Mouse (Mus musculus) right cerebral cortex, adult 18-20 months (tissue): Measurements from ENCODE around the gene Cttn.

Experiments
- DNase-seq: peaks from one replicate; pipeline ENCODE4 v3.0.0; 2022; ENCODE audit warnings: mixed read lengths

The Cttn gene

DNA sequence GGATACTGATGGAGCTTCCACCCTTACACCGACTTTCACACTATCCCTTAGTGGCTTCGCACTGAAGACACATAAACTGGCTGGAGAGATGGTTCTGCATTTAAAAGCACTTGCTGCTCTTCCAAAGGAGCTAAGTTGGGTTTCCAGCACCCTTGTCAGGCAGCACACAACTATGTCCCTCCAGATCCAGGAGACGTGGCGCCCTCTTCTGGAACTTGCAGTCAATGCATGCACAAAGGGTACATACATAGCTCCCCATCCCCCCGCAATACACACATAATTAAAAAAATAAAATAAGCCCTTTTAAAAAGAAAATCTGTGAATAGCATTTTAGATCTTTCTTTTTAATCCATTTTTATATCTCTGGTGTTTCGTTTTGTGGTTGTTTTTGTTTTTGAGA is 83.3 kb downstream of the Cttn start:
- DNase-seq: no peak
